Mouse (Mus musculus) intestine, embryonic 16.5 days (tissue): ENCODE data around the gene Zfhx3. TPM values are rescaled to one million over a fixed set of nuclear protein-coding genes. Genes with fewer than 3 reads are reported as not detected.

Experiments
- ATAC-seq: fragments of 200-750 bp; cut with Nextera tagmentation; 2 replicates; pipeline ENCODE4 v1.8.0; 2017; ENCODE audit warnings: moderate TSS enrichment, moderate library complexity
- H3K27ac ChIP-seq: fragments of 300-500 bp; sonication (generic); 2 replicates; pipeline ENCODE4 v1.5.1; 2014; ENCODE audit warnings: mild to moderate bottlenecking, low read length
- H3K27me3 ChIP-seq: fragments of 300-500 bp; sonication (generic); replicated peaks from 2 replicates; pipeline ENCODE4 v1.6.1; 2014; ENCODE audit warnings: low read length, control low read depth, mixed read lengths; ENCODE audit not compliant: control insufficient read depth, insufficient read depth
- H3K36me3 ChIP-seq: fragments of 300-500 bp; sonication (generic); 2 replicates; pipeline ENCODE4 v1.6.1; 2014; ENCODE audit warnings: low read length, control low read depth; ENCODE audit not compliant: control insufficient read depth, insufficient read depth
- H3K4me1 ChIP-seq: fragments of 300-500 bp; sonication (generic); 2 replicates; pipeline ENCODE4 v1.6.1; 2014; ENCODE audit warnings: low read length, control low read depth, mixed read lengths; ENCODE audit not compliant: control insufficient read depth, insufficient read depth
- H3K4me2 ChIP-seq: fragments of 300-500 bp; sonication (generic); 2 replicates; pipeline ENCODE4 v1.6.1; 2014; ENCODE audit warnings: low read depth, low read length, control low read depth
- H3K4me3 ChIP-seq: fragments of 300-500 bp; sonication (generic); 2 replicates; pipeline ENCODE4 v1.5.1; 2014; ENCODE audit warnings: mild to moderate bottlenecking, low read length
- H3K9ac ChIP-seq: fragments of 300-500 bp; sonication (generic); 2 replicates; pipeline ENCODE4 v1.6.1; 2014; ENCODE audit warnings: low read depth, low read length
- H3K9me3 ChIP-seq: fragments of 300-500 bp; sonication (generic); 2 replicates; pipeline ENCODE4 v1.6.1; 2016; ENCODE audit warnings: low read length, control low read depth; ENCODE audit not compliant: control insufficient read depth
- WGBS: fragments of 180-500 bp; shearing (Covaris S2); extraction: QIAGEN DNeasy Blood & Tissue Kit; methylation state at CpG from one replicate; pipeline ENCODE4 v1.1.7; 2014; 5-methylcytosine and 5-hydroxymethylcytosine counted together
- polyA plus RNA-seq: library from polyadenylated mRNA; unstranded; fragments of >200 nt; fragmentation: Nextera tagmentation; extraction: Ambion mirVana; gene quantifications from 2 replicates; pipeline ENCODE4 v1.2.1, GENCODE M21; 2015

Zfhx3 gene
- polyA plus RNA-seq, 1 experiment from 2014 or later: 6.1 TPM

DNA sequence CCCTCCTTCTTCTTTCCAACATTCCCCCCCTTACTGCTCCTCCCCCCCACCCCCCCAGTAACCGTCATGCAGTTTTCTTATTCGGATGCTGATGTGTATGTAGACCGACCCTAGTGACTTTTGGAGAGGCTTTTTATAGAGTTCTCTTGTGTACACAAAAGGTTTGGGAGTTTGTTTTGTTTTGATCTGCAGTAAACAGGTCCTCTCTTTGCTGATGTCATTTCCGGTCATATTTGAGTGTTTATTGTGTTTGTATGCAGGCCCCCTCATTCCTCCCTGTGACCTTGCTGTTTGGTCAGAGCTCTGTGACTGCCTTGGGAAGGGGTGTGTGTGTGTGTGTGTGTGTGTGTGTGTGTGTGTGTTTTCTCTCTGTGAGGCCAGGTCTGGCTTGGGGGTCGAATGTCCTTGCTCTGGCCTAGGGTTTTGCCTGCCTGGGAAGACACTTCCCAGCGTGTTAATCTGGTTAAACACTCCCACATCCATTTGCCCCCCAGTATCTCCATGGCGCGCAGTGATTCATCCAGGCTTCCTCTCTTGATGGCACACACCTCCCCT lies 766.5 kb downstream of the Zfhx3 start:
- Histone ChIP-seq H3K4me2 (0 out of 2 replicates have a peak overlapping the region, but pooled peaks have one; percentile 69), H3K9me3 (no peaks in the 10 kb centered on the region), H3K9ac (0 out of 2 replicates have a peak overlapping the region, but pooled peaks have one; percentile 33), H3K4me3 (no peak overlapping the region), H3K36me3 (no peaks in the 10 kb centered on the region), H3K27me3 (no peaks in the 10 kb centered on the region), H3K4me1 (peaks cover 71% of the 10 kb centered on the region), H3K27ac (peak overlapping the region; percentile 59; the same call in 1 of the 2 replicates)
- no peak for ATAC-seq
- WGBS: 19% methylated on average over 8 of the region's 8 CpGs

DNA sequence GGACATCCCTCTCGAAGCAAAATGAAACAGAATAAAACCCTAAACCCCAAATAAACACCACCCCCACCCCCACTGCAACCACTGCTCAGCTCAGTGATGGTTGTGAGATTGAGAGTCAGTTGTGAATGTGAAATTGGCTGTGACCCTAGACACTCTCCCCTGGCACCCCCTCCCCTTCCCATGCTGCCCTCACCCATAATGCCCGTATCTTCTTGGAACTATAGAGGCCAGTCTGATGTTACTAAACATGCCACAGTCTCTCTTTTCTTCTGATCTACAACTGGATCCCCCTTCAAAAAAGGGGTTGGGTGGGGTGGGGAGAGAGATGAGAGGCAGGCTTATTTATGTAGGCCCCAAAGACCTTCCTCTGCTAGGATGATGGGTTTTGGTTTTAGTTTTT lies 767.0 kb downstream of the Zfhx3 start:
- peaks cover 73% of the 10 kb centered on the region for H3K4me1 ChIP-seq
- WGBS: 48% methylated on average over 2 of the region's 2 CpGs
- no peak for ATAC-seq
- no peaks in the 10 kb centered on the region for H3K9me3 ChIP-seq
- no peak overlapping the region for H3K4me3 ChIP-seq
- no peaks in the 10 kb centered on the region for H3K36me3 ChIP-seq
- H3K27me3 ChIP-seq: no peaks in the 10 kb centered on the region
- 0 out of 2 replicates have a peak overlapping the region, but pooled peaks have one; percentile 33 for H3K9ac ChIP-seq
- no peak overlapping the region for H3K4me2 ChIP-seq
- 0 out of 2 replicates have a peak overlapping the region, but pooled peaks have one; percentile 18 for H3K27ac ChIP-seq

DNA sequence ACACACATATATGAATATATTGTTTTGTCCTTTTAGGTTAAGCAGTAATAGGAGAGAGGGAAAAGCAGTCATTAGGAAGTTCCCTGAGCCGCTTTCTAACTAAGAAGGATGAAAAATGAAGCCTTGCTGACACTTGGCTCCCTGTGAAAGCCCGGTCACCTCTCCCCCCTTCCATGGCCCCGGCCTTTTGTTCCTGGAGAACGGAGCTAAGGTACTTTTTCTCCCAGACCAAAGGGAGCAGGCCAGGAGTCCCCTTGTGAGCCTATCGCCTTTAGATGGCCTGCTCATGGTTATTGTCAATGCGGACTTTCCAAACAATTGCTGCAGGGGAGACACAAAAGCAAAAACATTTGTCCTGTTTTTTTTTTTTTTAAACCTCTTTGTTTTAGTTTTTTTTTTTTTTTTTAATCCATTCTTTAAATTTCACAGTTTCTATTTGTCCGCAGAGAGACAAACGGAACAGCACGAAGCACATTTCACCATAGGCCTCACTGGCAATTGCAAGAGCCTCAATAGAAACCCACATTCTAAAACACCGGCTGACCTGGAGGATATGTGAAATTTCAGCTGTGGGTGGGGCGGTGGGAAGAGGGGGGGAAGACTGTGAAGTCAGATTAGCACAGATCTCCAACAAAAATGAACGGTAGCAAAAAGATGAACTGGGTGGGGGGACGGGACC lies 767.6 kb downstream of the Zfhx3 start:
- H3K27me3 ChIP-seq: no peaks in the 10 kb centered on the region
- H3K36me3 ChIP-seq: no peaks in the 10 kb centered on the region
- peak overlapping the region; percentile 45 for H3K9ac ChIP-seq
- WGBS: 51% methylated on average over 13 of the region's 13 CpGs
- peak overlapping the region; percentile 48; the same call in 1 of the 2 replicates for H3K27ac ChIP-seq
- H3K4me2 ChIP-seq: no peak overlapping the region
- H3K4me3 ChIP-seq: no peak overlapping the region
- H3K9me3 ChIP-seq: no peaks in the 10 kb centered on the region
- H3K4me1 ChIP-seq: peaks cover 73% of the 10 kb centered on the region
- ATAC-seq: no peak

DNA sequence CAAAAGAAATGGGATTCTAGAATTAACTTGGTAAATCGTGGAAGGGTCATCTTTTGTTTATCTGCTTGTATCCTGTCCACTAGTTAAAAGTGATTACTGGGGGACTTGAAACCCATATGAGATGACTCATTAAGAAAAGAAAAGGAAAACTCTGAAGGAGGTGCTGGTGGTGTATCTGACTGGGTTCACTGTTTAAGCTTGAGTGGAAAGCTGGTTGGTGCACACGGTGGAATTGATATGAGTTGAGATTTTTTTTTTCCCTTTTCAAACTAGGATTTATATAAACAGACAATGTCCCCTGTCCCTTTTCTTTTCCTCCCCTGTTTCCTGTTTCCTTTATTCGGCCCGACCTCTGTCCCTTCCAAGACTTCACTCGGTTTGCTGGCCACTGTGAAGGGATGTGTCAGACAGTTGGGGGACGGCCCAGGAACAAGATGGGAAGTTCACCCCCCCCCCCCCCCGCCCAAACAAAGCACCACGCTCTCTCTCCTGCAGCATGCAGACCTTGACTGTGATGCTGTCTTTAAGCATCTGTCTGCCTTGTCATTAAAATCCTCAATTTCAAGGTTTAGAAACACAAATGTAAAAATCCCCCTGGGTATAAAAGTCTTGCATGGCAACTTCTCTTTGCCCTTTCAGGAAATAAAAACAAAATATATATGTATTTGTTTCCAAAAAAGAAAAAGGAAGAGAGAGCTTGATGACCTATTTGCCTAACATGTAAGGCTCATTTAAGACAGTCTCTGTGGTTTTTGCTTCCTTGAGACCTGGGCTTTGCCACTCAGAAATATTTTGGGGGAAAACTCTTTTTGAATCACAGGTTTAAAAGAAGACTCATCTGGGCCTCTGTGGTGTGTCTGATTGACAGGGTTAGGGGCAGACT lies 768.4 kb downstream of the Zfhx3 start:
- Histone ChIP-seq H3K4me1 (peaks cover 78% of the 10 kb centered on the region), H3K27ac (peak overlapping the region; percentile 41; the same call in 1 of the 2 replicates), H3K9me3 (no peaks in the 10 kb centered on the region), H3K4me3 (no peak overlapping the region), H3K27me3 (no peaks in the 10 kb centered on the region), H3K36me3 (no peaks in the 10 kb centered on the region), H3K4me2 (no peak overlapping the region), H3K9ac (0 out of 2 replicates have a peak overlapping the region, but pooled peaks have one; percentile 53)
- no peak for ATAC-seq
- 21% methylated on average over 8 of the region's 8 CpGs for WGBS

DNA sequence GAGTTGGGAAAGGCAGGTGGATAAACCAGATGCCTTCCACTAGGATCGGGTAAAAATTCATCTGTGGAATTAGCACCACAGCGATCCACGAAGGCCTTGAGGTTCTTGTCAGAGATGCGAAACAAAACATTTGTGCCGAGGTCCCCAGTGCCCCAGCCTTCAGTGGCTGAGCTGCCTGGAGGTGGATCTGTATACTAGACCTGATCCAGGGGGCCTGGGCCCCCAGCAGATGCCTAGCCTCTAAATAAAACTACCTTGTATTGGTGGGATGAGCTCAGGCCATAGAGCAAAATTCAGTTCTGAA lies 769.0 kb downstream of the Zfhx3 start:
- Histone ChIP-seq H3K4me1 (peaks cover 83% of the 10 kb centered on the region), H3K4me3 (no peak overlapping the region), H3K27ac (no peak overlapping the region), H3K27me3 (no peaks in the 10 kb centered on the region), H3K9me3 (no peaks in the 10 kb centered on the region), H3K9ac (peak overlapping the region; percentile 53; the same call in 1 of the 2 replicates), H3K4me2 (no peak overlapping the region), H3K36me3 (no peaks in the 10 kb centered on the region)
- ATAC-seq: no peak
- 48% methylated on average over 5 of the region's 5 CpGs for WGBS

DNA sequence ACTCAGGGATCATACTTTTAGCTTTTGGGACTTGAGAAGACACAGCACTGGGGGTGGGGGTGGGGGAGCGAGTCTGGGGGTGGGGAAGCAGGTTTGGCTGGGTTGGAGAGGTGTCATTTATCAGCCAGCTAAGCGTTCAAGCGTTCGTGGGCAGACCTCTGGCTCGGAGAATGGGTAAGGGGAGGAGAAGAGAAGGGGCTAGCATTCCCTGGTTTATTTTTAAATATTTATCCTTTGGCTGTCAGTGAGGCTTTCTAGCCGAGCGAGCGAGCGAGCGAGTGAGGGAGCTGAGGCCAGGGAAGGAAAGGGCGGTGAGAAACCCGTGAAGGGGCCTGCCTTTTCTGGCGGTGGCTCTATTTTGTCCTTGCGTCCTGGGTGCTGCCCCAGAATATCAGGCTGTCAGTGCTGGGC lies 769.6 kb downstream of the Zfhx3 start:
- no peak for ATAC-seq
- Histone ChIP-seq H3K4me3 (no peak overlapping the region), H3K27me3 (no peaks in the 10 kb centered on the region), H3K4me2 (peak overlapping the region; percentile 30), H3K36me3 (no peaks in the 10 kb centered on the region), H3K4me1 (peaks cover 80% of the 10 kb centered on the region), H3K27ac (peak overlapping the region; percentile 61), H3K9ac (peak overlapping the region; percentile 25; the same call in 1 of the 2 replicates), H3K9me3 (no peaks in the 10 kb centered on the region)
- WGBS: 29% methylated on average over 14 of the region's 14 CpGs

DNA sequence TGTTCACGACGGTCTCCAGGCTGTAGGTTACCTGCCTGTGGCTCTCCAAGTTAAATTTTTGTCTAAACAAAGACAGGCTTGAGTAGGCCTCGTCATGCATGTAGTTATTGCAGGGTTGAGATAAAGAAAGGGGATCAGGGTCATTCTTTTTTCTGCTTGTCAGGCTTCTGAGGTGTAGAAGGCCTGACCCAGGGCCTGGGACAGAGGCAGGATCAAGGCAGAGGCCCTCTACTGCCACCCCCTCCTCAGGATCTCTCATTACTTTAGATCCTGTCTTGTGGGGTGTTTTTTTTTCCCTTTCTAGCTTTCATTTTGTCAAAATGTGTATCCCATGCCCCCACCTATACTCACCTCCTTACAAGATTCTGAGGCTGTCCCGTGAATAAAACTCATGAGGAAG lies 770.2 kb downstream of the Zfhx3 start:
- Histone ChIP-seq H3K4me3 (no peak overlapping the region), H3K36me3 (no peaks in the 10 kb centered on the region), H3K27me3 (no peaks in the 10 kb centered on the region), H3K9ac (peak overlapping the region; percentile 25; the same call in 1 of the 2 replicates), H3K4me2 (peak overlapping the region; percentile 30), H3K27ac (peak overlapping the region; percentile 61), H3K9me3 (no peaks in the 10 kb centered on the region), H3K4me1 (peaks cover 80% of the 10 kb centered on the region)
- ATAC-seq: no peak
- WGBS: 45% methylated on average over 4 of the region's 4 CpGs

DNA sequence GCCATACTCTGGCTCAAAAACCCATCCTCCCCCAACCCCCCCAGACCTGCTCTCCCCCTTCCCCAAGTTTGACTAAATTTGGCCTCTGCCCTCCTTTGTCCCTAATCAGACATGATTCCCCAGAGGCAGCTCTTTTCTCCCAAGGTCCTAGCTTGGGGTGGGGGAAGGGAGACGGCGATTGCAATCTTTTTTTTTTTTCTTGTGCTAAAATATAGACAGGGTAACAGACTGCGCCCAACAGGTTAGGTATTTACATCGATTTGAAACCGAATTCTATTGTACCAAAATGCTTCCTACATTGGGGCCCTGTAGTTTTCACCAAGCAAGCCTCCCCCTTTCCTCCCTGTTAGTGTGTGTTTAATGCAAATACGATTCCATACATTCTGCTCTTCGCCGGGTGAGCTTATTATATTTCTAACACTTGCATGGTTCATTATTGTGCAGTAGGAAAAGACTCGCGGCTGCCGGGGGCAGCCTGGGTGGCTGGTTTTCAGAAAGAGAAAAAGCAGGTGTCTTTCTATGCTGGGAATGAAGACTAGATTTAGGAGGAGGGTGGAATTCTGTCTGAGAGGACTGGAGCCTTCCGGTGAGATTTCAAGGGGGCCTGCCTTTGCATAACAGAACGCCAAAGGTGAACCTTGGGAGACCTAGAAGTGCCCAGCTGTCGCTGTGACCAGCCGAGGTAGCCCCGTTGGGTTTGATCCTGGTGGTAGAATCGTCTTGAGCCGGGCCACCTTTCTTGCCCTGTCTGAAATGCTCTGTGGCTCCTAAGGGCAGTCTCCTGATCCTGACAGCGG lies 771.1 kb downstream of the Zfhx3 start:
- WGBS: 31% methylated on average over 19 of the region's 19 CpGs
- Histone ChIP-seq H3K4me3 (peak overlapping the region; percentile 87), H3K9me3 (no peaks in the 10 kb centered on the region), H3K4me1 (peaks cover 80% of the 10 kb centered on the region), H3K4me2 (peak overlapping the region; percentile 95), H3K9ac (peak overlapping the region; percentile 94; the same call in 1 of the 2 replicates), H3K36me3 (no peaks in the 10 kb centered on the region), H3K27me3 (no peaks in the 10 kb centered on the region), H3K27ac (peak overlapping the region; percentile 97)
- ATAC-seq: no peak
